Mouse (Mus musculus) retina, postnatal 1 day (tissue): ENCODE measurements around the gene Jsrp1.
A peak's percentile ranks its signal among the peaks of the same experiment; 100 is the strongest.

Experiments
- DNase-seq: peaks from one replicate; pipeline ENCODE4 v3.0.0-alpha.2; 2012

The Jsrp1 gene

DNA sequence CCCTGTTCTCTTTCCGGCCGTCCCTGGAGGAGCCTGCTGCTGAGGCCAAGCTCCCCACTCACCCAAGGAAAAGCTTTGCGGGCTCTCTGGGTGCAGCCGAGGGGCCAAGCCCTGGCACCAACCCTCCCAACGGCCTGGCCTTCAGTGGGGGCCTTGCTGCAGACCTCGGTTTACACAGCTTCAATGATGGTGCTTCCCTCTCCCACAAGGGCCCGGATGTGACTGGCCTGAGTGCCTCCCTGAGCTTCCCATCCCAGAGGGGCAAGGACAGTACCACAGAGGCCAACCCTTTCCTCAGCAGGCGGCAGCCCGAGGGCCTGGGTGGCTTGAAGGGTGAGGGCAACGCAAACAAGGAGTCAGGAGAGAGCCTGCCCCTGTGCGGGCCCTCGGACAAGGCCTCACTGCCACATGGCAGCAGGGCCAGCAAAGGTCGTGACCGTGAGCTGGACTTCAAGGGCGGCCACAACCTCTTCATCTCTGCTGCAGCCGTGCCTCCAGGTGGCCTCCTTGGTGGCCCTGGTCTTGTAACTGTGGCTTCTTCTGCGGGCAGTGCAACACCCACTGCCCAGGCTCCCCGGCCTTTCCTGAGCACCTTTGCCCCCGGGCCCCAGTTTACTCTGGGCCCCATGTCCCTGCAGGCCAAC lies 22.4 kb downstream of the Jsrp1 start:
- DNase-seq, result no peak

DNA sequence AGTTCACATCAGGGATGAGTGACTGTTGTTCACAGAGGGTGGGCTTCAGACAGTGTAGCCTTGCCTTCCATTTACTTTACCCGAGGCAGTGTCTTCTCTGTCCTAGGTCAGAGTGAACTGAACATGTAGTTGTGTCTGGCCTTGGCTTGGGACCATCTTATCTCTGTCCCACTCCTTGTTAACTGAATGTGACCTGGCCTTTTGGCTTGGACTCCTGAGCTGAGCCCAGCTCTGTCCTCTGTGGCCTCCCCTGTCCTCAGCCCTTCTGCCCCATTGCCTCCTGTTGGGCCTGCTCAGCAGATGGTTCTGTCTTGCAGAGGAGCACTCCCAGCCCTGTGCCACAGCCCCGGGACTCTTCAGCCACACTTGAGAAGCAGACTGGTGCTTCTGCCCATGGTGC lies 25.8 kb downstream of the Jsrp1 start:
- DNase-seq, result no peak

DNA sequence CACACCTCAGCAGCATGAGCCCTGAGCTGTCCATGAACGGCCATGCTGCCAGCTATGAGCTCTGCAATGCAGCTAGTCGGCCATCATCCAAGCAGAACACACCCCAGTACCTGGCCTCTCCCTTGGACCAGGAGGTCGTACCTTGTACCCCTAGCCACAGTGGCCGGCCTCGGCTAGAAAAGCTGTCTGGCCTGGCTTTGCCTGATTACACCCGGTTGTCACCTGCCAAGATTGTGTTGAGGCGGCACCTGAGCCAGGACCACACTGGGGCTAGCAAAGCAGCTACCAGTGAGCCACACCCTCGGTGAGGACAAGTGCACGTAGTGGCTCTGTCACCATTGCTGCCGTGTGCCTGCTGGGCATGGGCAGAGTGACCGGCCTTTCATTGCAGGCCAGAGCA lies 27.3 kb downstream of the Jsrp1 start:
- DNase-seq, result no peak

DNA sequence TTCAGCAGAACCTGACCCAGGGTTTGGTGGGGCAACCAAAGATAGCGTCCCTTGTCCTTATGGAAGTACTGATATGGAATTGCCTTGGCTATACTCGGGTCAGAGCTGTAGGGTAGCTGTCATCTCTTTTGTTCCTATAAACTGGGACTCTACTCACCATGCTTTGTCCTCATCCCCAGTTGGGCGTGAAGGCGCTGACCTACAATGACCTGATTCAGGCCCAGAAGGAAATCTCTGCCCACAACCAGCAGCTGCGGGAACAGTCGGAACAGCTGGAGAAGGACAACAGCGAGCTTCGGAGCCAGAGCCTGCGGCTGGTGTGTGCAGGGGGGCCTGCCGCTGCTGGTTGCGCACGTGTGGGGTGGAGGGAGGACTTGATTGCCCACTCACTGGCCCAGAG lies 28.4 kb downstream of the Jsrp1 start:
- DNase-seq, result no peak

DNA sequence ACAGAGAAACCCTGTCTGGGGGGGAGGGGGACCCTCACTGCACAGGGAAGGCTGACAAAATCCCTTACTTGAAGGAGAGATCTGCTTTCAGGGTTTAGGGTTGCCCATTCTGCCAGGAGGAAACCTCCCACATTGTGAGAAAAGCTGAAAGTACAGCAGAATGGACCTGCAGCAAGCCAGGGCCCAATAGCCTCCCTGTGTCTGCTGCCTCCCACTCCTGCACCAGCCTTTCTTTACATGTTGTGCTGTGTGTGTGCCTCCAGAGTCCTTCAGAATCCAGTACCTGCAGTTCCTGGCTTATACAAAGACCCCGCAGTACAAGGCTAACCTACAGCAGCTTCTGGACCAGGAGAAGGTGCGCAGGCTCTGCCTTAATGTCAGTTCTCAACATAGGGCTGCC lies 29.0 kb downstream of the Jsrp1 start:
- no peak for DNase-seq

DNA sequence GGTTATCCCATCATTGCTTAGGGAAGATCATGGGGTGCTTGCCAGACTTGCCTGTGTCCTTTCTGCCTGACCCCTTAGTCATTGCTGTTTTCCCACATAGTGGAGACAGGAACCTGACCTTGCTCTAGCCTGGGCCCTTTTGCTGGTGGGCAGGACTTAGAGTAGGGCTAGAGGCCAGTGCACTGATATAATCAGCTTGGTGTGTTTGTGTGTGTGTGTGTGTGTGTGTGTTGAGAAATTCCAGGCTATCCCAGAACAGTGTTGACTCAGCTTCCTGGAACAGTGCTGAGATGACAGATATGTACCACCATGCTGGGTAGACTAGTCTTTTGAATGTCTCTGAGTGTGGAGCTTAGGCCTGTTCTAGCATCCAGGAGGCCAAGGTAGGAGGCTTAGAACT lies 33.7 kb downstream of the Jsrp1 start:
- no peak for DNase-seq

DNA sequence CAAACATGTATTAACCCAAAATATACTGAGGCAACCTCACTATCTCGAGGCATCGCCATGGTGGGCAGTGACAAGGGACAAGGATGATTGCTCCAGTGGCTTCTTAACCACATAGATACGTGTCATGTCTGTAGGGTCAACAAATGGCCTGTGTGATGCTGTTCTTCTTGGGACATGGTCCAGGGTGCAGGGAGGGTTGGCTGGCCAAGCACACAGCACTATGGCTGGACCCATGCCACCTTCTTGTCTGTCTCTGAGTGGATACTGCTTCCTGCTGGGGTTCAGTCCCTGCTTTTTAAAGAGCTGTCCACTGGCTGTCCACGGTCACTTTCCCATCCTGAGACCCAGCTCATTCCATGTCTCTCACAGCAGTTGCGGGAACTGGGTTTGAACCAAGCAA lies 36.2 kb downstream of the Jsrp1 start:
- DNase-seq, result no peak

DNA sequence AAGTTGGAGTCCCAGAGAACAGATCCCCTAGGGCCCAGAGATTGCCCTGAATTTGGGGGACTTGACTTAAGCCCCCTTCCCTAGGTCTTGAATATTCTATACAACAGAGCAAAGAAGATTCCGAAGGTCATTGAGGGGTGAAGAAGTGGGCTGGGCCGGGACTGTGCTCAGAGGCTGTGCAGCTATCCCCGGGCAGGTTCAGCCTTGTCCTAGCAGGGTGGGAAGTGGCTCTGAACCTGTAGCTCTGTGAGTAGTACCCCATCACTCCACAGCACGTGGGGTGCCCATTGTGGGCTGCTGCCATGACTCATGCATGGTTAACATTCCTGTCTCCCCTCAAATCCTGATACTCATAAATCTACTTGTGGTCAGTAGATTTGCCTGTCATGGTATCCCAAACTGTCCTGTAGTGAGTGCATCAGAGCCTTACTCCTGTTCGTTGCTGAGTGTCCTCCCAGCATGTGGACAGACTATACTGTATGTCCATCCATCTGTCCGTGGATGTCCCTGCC lies 36.9 kb downstream of the Jsrp1 start:
- no peak for DNase-seq

DNA sequence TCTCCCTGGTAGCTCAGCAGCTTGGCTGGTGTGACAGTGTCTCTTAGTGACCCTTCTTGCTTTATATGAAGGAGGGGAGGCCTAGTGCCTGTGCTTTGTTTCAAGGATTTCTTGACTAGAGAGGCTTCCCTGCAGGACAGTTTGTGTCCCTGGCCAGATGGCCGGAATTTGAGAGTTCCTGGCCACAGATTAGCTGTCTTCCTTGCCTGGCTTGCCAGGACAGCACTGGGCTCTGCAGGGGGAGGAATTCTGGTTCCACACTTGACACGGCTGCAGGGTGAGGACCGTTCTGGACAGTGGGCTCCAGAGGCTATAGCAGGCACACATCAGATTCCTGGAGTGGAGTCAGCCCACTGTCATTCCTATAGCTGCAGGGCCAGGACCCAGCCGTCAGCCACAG lies 37.6 kb downstream of the Jsrp1 start:
- no peak for DNase-seq

DNA sequence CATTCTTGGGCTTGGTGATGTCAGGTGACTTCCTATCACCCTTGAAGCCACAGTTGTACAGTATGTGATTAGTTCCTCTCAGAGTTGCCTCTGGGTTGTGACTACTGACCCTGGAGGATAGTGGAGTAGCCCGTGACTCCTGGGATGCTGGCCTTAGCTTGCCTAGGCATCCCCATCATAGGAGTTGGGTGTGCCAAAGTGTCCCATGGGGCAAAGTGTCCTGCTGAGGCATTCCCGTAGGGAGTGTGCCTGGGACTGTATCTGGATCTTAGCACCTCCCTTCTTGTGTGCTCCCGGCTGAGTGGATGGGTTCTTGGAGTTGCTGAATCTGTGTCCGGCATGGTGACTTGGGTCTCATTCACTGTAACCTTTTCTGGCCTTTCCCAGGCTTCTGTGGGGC lies 38.3 kb downstream of the Jsrp1 start:
- DNase-seq, result no peak

DNA sequence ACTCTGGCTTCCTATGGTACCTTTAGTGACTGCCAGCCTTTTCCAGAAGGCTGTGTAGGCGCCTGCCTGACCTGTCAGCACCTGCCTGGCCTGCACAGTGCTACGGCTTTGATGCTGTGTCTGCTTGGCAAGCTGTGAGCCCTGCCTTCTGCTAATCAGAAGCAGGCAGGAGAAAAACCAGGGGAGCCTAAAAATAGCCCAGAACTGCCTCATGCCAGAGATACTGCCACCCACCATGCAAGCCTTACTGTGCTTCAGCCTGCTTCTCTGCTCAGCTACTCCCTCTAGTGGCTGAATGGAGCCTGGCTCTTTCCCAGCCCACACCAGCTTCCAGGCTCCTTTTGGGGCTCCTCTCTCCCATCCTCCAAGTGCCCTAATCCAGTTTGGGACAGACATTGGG lies 38.7 kb downstream of the Jsrp1 start:
- peak; percentile 83 for DNase-seq

DNA sequence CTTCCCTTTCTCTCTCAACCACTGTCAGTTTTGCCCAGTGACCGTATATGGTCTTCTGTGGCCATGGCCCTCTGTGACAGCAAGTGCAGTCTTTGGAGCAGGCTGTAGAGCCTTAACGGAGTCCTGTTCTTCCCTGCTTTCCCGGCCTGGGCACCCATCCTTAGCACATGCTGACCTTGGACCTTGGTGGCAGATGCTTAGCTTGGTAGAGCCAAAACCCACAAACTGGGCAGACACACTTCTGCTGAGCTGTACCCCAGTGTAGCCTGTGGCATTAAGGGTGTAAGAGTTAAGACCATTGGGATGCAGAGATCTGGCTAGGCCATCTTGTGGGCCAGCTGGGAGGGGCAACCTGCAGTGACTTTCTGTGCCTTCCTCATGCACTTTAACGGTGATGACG lies 39.5 kb downstream of the Jsrp1 start:
- no peak for DNase-seq

DNA sequence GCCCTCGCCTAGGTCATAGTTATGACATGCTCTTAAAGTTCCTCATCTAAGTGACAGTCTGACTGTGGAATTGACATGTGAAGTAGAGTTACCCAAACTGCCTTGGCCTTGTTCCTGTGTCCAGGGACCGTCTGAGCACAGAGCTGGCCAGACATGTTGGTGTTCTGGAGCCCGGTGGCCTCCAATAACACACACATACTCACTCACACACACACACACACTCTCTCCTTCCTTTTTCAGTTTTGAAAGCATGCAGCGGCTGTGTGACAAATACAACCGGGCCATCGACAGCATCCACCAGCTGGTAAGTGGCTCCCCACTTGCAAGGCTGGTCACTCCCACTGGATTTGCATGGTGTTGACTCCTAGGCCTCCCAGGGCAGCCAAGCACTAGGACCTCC lies 44.9 kb downstream of the Jsrp1 start:
- no peak for DNase-seq

DNA sequence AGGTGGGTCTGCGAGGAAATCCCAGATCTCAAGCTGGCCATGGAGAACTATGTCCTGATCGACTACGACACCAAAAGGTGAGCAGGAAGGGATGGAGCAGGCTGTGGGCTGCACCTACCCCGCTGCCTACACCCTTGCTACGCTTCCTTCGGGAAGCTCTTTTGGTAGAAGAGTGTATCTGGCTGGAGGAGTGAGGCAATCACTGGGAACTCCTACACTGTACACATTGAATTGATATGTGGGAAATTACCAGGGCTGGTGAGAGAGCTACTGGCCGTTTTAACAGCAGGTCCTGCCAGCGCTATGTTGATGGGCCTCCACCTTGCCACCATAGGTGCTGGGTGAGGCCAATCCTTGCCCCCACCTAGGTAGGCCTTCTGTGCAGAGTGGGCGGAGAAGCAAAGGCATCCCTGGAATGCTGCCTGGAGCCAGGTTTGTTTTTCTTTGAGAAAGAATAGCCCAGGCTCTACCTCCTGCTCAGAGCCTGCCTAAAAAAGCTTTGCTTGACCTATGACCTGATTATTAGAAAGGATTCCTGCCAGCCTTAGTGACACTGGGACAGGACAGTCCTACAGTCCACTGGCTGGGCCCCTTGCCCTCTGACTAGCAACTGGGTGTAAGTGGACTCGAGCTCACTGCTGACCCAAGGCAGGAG lies 47.0 kb downstream of the Jsrp1 start:
- DNase-seq, result no peak

DNA sequence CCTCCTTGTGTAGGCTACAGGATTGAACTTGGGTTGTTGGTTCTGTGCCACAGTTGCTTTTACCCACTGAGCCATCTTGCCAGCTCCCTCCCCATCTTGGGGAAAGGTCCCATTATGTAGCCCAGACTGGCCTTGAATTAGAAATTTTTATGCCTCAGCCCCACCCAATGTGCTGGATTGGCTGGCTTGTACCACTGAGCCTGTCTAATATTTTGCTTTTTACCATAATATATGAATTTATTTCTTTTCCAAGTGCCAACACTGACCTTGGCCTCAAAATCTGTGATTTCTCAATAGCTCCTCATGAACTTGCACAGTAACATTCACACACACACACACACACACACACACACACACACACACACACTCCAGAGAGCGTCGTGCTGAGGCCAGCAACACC lies 47.6 kb downstream of the Jsrp1 start:
- no peak for DNase-seq

DNA sequence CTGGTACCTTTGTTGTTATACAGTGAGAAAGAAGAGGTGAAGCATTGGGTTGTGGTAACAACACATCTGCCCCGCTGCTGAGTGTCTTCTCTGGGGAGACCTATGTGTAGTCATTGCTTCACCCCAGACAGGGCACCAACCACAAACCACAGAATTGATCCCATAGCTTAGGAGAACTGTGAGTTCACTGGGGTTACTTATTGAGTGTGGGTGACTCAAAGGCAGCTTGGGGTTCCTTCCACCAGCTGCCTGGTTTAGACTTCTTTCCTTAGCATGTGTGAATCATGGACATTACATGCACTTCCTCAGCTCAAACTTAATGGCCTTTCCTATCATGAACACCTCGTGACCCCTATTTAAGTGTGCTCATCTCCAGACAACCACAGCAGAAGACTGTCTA lies 49.8 kb downstream of the Jsrp1 start:
- DNase-seq, result no peak

DNA sequence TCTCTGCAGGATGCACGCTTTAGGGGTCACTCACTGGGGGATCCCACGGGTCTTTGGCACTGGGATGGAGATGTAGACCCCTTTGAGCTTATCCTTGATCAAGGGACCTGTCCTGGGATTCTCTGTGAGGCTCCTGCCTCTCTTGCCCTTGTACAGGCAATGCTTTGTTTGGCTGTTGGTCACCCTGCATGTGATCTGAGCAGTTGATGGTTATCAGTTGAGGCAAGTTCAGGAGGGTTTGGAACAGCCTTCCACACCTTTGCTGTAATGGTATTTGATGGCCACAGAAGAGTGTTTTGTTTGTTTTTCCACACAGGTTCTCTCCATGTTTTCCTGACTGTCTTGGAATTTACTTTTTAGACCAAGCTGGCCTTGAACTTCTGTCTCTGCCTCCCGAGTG lies 51.5 kb downstream of the Jsrp1 start:
- no peak for DNase-seq

DNA sequence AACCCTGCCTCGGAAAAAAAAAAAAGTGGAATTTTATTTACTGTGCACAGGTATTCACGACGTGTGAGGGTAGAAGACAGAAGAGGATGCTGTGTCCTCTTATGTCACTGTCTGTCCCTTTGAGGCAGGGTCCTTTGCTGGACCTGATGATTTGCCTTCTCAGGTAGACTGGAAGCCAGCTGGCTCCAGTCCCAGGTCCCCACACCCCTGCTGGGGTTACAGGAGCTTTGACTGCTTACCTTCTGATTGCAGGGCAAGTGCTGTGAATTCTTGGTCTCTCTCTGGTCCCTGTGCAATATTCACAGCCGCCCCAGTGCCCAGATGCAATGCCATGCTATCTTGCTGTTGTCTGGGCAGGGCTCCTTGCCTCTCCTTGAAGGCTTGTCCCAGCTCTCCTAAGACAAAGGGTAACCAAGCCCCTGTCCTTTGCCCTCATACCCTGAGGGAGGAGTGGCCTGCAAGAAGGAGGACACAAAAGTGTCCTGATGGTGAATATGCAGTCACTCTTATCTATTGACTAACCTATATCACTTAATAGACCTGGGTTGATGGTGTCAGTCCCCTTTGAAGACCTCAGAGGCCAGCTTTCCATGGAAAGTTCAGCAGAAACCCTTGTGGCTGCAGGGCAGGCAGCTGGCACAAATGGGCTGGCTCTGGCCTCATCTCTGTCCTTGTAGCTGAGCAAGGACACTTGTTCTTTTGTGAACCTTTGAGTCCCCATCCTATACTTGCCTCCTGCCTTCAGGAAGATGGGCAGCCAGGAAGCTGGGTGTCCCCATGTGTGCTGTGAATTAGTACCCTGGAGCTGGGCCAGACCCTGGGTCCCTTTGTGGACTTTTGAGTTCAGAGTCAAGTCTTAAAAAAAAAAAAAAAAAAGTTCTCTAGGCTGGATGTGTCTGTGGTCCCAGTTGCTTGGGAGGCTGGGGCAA lies 52.4 kb downstream of the Jsrp1 start:
- DNase-seq, result no peak

DNA sequence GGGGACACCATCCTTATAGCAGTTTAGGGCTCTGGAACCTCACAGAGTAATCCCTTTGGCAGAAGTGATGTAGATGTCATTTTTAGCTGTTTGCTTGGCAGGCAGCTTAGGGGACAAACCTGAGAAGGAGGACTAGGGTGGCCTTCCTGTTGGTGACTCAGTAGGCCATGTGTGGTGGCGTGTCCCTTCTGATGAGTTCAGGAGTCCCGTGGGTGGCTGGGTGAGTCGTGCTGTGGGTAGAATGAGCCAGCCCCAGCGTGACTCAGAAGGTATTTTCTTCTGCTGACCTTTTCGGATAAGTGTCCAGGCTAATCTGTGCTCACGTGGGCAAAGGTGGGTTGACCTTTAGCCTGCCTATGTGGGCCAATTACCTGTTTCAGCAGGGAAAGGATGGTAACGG lies 54.6 kb downstream of the Jsrp1 start:
- no peak for DNase-seq
